Mouse (Mus musculus): ENCODE data around the gene Drg2.
A peak's percentile ranks its signal among the peaks of the same experiment; 100 is the strongest.

Drg2 gene

GRCm38 (mm10) chr11:60470743-60471142, 16.4 kb downstream of the Drg2 start:
- no peak for DNase-seq

- DNase-seq = no peak
Observed at GRCm38 (mm10) chr11:60474534-60474933, 20.1 kb downstream of the Drg2 start.

- DNase-seq = no peak
Observed at GRCm38 (mm10) chr11:60475668-60476362, 21.4 kb downstream of the Drg2 start.

GRCm38 (mm10) chr11:60478121-60478520, 23.7 kb downstream of the Drg2 start:
- peak; percentile 80 for DNase-seq

GRCm38 (mm10) chr11:60486267-60486666, 31.9 kb downstream of the Drg2 start:
- DNase-seq = no peak

- DNase-seq = no peak
Observed at GRCm38 (mm10) chr11:60492726-60493125, 38.3 kb downstream of the Drg2 start.

- DNase-seq = no peak
Observed at GRCm38 (mm10) chr11:60495692-60496091, 41.3 kb downstream of the Drg2 start.

GRCm38 (mm10) chr11:60507281-60507680, 52.9 kb downstream of the Drg2 start:
- no peak for DNase-seq

GRCm38 (mm10) chr11:60508950-60509349, 54.6 kb downstream of the Drg2 start:
- peak; percentile 7 for DNase-seq

GRCm38 (mm10) chr11:60509500-60509899, 55.1 kb downstream of the Drg2 start:
- peak; percentile 16 for DNase-seq

- DNase-seq = no peak
Observed at GRCm38 (mm10) chr11:60511893-60512292, 57.5 kb downstream of the Drg2 start.

- DNase-seq = no peak
Observed at GRCm38 (mm10) chr11:60512520-60512919, 58.1 kb downstream of the Drg2 start.

- DNase-seq = peak; percentile 64
Observed at GRCm38 (mm10) chr11:60514941-60515340, 60.5 kb downstream of the Drg2 start.

GRCm38 (mm10) chr11:60518305-60518704, 63.9 kb downstream of the Drg2 start:
- DNase-seq = no peak
